Mouse (Mus musculus): ENCODE results near the gene Kif23. TPM values are rescaled to one million over a fixed set of nuclear protein-coding genes. Genes with fewer than 3 reads are reported as not detected.
A peak's percentile ranks its signal among the peaks of the same experiment; 100 is the strongest.

Gene Kif23
- total RNA-seq, 2 experiments from 2014 or later = 2.3 to 2.9 TPM

GRCm38 (mm10) chr9:61871839-61872238 is 74.7 kb downstream of the Kif23 start:
- intact Hi-C loops (cut with DNase I) = no loop called here
- no peak for DNase-seq (ENCODE audit: low spot score in 2 of 2)

GRCm38 (mm10) chr9:61867659-61868058 is 78.9 kb downstream of the Kif23 start:
- intact Hi-C loops (cut with DNase I) = loop anchor here (2.0 to 5.0 kb wide), 2 partner anchors 350 to 497 kb away; no protein-coding TSS in a partner anchor
- peak; percentile 42 to 91 for DNase-seq (ENCODE audit: low spot score in 2 of 2)

Other genes with a start within 250 kb of the Kif23 start
- gene Rplp1, start 32.2 kb downstream of the Kif23 start, total RNA-seq (2021) = 1,000 to 10,000 TPM; 1,342 to 1,349 TPM
- 1 to 10 TPM; 3.9 to 5.0 TPM for gene Paqr5, start 80.1 kb upstream of the Kif23 start, total RNA-seq (2021)
- 10 to 100 TPM; 31.8 to 32.5 TPM for gene Glce, start 175.9 kb upstream of the Kif23 start, total RNA-seq (2021)